Comparison of ENCODE assay signal across 25 mouse cellular contexts in the genomic region with DNA sequence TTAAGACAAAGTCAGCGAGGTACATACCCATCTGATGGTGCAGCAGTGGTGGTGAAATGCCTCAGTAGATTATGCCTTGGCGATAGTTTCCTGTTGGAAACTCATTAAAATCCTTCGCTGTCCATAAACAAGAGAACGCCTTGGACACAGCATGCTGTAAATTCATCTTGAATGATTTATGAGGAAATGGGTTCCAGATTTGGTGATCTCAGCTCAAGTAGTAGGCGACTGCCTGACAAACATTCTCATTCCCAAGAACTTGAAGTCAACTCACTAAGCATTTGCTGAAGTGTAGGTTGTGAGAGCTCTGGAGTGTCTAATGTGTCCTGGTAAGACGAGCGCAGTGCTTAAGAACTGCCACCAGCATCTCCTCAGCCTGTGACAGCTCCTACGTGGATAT.
DNase-seq lines count a peak whose midpoint lies in the region; ATAC-seq and TF ChIP-seq lines count a peak whose summit lies in the region.
"Had no signal": no experiment of that assay in that cellular context is flagged by ENCODE, and none has a peak within 500 bp of the region (broad histone marks: within the 10 kb centered on the region; RNA-seq: fewer than 3 reads in every experiment).

No protein-coding gene starts in this region.

- H3K27me3 ChIP-seq in embryonic facial prominence, embryonic 11.5 days (ENCODE audit: control insufficient read depth, insufficient read depth, low read length), result no peaks in the 10 kb centered on the region
- no peaks in the 10 kb centered on the region for H3K27me3 ChIP-seq in embryonic facial prominence, embryonic 10.5 days (replicated peaks; ENCODE audit: low read depth, poor library complexity, severe bottlenecking)
- H3K27me3 ChIP-seq in heart, adult 2 months (ENCODE audit: control insufficient read depth, insufficient read depth, low read length), result no peaks in the 10 kb centered on the region
- no peaks in the 10 kb centered on the region for H3K27me3 ChIP-seq in embryonic facial prominence, embryonic 15.5 days
- H3K27me3 ChIP-seq in forebrain, embryonic 10.5 days (ENCODE audit: poor library complexity, severe bottlenecking), result no peaks in the 10 kb centered on the region
- H3K27me3 ChIP-seq: embryonic facial prominence, embryonic 13.5 days; forebrain, embryonic 15.5 days; heart, embryonic 15.5 days had no signal

- 71% methylated on average over 8 of the region's 8 CpGs for WGBS in embryonic facial prominence, embryonic 11.5 days
- WGBS in embryonic facial prominence, embryonic 10.5 days, result 78% methylated on average over 8 of the region's 8 CpGs
- 59% methylated on average over 8 of the region's 8 CpGs for WGBS in heart, adult 2 months
- WGBS in embryonic facial prominence, embryonic 15.5 days, result 39% methylated on average over 8 of the region's 8 CpGs
- WGBS in forebrain, embryonic 10.5 days, result 85% methylated on average over 8 of the region's 8 CpGs

- ATAC-seq in embryonic facial prominence, embryonic 11.5 days (replicated peaks; ENCODE audit: insufficient number of reproducible peaks, low FRiP score, low TSS enrichment, low read depth), result no peak
- ATAC-seq in embryonic facial prominence, embryonic 15.5 days (ENCODE audit: insufficient number of reproducible peaks, low FRiP score, low TSS enrichment, low read depth), result no peak
- ATAC-seq: CD4-positive, CD25-positive, alpha-beta regulatory T cell, adult 4 months; forebrain, embryonic 15.5 days; intestine, embryonic 16.5 days had no signal

- no peak overlapping the region for H3K4me3 ChIP-seq in embryonic facial prominence, embryonic 11.5 days (ENCODE audit: low read depth, low read length)
- H3K4me3 ChIP-seq in embryonic facial prominence, embryonic 10.5 days, result no peak overlapping the region
- no peak overlapping the region for H3K4me3 ChIP-seq in heart, adult 2 months
- H3K4me3 ChIP-seq in embryonic facial prominence, embryonic 15.5 days (replicated peaks), result no peak overlapping the region
- H3K4me3 ChIP-seq in forebrain, embryonic 10.5 days, result no peak overlapping the region
- H3K4me3 ChIP-seq: embryonic facial prominence, embryonic 13.5 days; erythroblast, embryonic 14.5 days; forebrain, embryonic 15.5 days; heart, embryonic 10.5 days; heart, embryonic 15.5 days had no signal

- H3K4me2 ChIP-seq in embryonic facial prominence, embryonic 11.5 days (ENCODE audit: low read depth, low read length), result no peak overlapping the region
- no peak overlapping the region for H3K4me2 ChIP-seq in embryonic facial prominence, embryonic 15.5 days (replicated peaks)
- H3K4me2 ChIP-seq: embryonic facial prominence, embryonic 13.5 days; forebrain, embryonic 15.5 days; heart, embryonic 15.5 days; hindbrain, embryonic 14.5 days had no signal

- no peak for TF ChIP-seq EP300 in heart, adult 2 months (IDR thresholded peaks at IDR 0.05; ENCODE audit: insufficient read depth, low read depth, low read length)

- TF ChIP-seq POLR2A in heart, adult 2 months (IDR thresholded peaks at IDR 0.05; ENCODE audit: insufficient read depth, low read depth, low read length), result no peak

- intact Hi-C loops in heart, adult 2 months (cut with DNase I), result no loop called here

- H3K4me1 ChIP-seq in embryonic facial prominence, embryonic 11.5 days (ENCODE audit: control insufficient read depth, insufficient read depth, low read length), result peaks cover 2% of the 10 kb centered on the region
- peaks cover 56% of the 10 kb centered on the region for H3K4me1 ChIP-seq in embryonic facial prominence, embryonic 10.5 days
- peaks cover 26% of the 10 kb centered on the region for H3K4me1 ChIP-seq in heart, adult 2 months (ENCODE audit: control insufficient read depth, insufficient read depth, low read length)
- peaks cover 79% of the 10 kb centered on the region for H3K4me1 ChIP-seq in embryonic facial prominence, embryonic 15.5 days
- peaks cover 58% of the 10 kb centered on the region for H3K4me1 ChIP-seq in forebrain, embryonic 10.5 days

- no peaks in the 10 kb centered on the region for H3K9me3 ChIP-seq in embryonic facial prominence, embryonic 11.5 days (replicated peaks; ENCODE audit: control insufficient read depth, low read length)
- H3K9me3 ChIP-seq in embryonic facial prominence, embryonic 10.5 days, result no peaks in the 10 kb centered on the region
- H3K9me3 ChIP-seq in embryonic facial prominence, embryonic 15.5 days (replicated peaks), result no peaks in the 10 kb centered on the region
- H3K9me3 ChIP-seq in forebrain, embryonic 10.5 days, result no peaks in the 10 kb centered on the region
- H3K9me3 ChIP-seq: embryonic facial prominence, embryonic 13.5 days; forebrain, embryonic 15.5 days; G1E; heart, embryonic 10.5 days; heart, embryonic 15.5 days had no signal

- no peak for TF ChIP-seq CTCF in heart, adult 2 months (IDR thresholded peaks at IDR 0.05)

- no peaks in the 10 kb centered on the region for H3K36me3 ChIP-seq in embryonic facial prominence, embryonic 11.5 days (replicated peaks; ENCODE audit: control insufficient read depth, insufficient read depth, low read depth, low read length)
- H3K36me3 ChIP-seq in embryonic facial prominence, embryonic 10.5 days (replicated peaks), result peaks cover 28% of the 10 kb centered on the region
- no peaks in the 10 kb centered on the region for H3K36me3 ChIP-seq in heart, adult 2 months (ENCODE audit: control insufficient read depth, insufficient read depth, low read length)
- no peaks in the 10 kb centered on the region for H3K36me3 ChIP-seq in embryonic facial prominence, embryonic 15.5 days
- H3K36me3 ChIP-seq in forebrain, embryonic 10.5 days (replicated peaks), result peaks cover 23% of the 10 kb centered on the region
- H3K36me3 ChIP-seq: forebrain, embryonic 15.5 days; heart, embryonic 15.5 days had no signal

- no peaks in the 10 kb centered on the region; the same call in 1 of the 2 replicates for H3K79me2 ChIP-seq in heart, adult 2 months (replicated peaks; ENCODE audit: control insufficient read depth, insufficient read depth, low read length)

- no peak overlapping the region for H3K27ac ChIP-seq in embryonic facial prominence, embryonic 11.5 days (replicated peaks; ENCODE audit: low read depth, low read length)
- H3K27ac ChIP-seq in embryonic facial prominence, embryonic 10.5 days (replicated peaks), result no peak overlapping the region
- H3K27ac ChIP-seq in heart, adult 2 months, result no peak overlapping the region; the same call in 1 of the 2 replicates
- peak overlapping the region; percentile 72 for H3K27ac ChIP-seq in embryonic facial prominence, embryonic 15.5 days (replicated peaks)
- no peak overlapping the region for H3K27ac ChIP-seq in forebrain, embryonic 10.5 days
- H3K27ac ChIP-seq: embryonic facial prominence, embryonic 13.5 days; forebrain, embryonic 15.5 days; heart, embryonic 10.5 days; heart, embryonic 15.5 days; hindbrain, embryonic 14.5 days had no signal

- DNase-seq in embryonic facial prominence, embryonic 11.5 days (ENCODE audit: low spot score), result peak; percentile 56
- no peak for DNase-seq in embryonic facial prominence, embryonic 10.5 days (ENCODE audit: low spot score)
- peak; percentile 38 for DNase-seq in heart, adult 8-10 months (ENCODE audit: low spot score)
- no peak for DNase-seq in heart, adult 2 months
- DNase-seq in NIH3T3 (ENCODE audit: low read depth), result peak; percentile 61
- DNase-seq in urinary bladder, adult 18-20 months (ENCODE audit: low spot score in 2 of 2), result no peak
- DNase-seq in forebrain, embryonic 10.5 days (ENCODE audit: extremely low spot score, low spot score), result no peak
- DNase-seq: adrenal gland, postnatal 14 days; B cell, adult 2 months; cerebellum, adult 2 months; cerebellum, postnatal 10 days; embryo, embryonic 11 days; gastrocnemius, postnatal 10 days; heart, postnatal 14 days; kidney, adult 2 months had no signal

- H3K9ac ChIP-seq in embryonic facial prominence, embryonic 11.5 days (replicated peaks; ENCODE audit: low read length), result no peak overlapping the region
- no peak overlapping the region for H3K9ac ChIP-seq in heart, adult 2 months (ENCODE audit: low read depth, low read length)
- no peak overlapping the region for H3K9ac ChIP-seq in embryonic facial prominence, embryonic 15.5 days
- H3K9ac ChIP-seq: embryonic facial prominence, embryonic 13.5 days; forebrain, embryonic 15.5 days; heart, embryonic 15.5 days; hindbrain, embryonic 14.5 days had no signal

Comparison
In these comparisons a context has a peak if more than half of its experiments do, and no peak if none do; other contexts are left out.
1. DNase-seq: peak in embryonic facial prominence, embryonic 11.5 days (single experiment), heart, adult 8-10 months (single experiment) and NIH3T3 (single experiment); none in embryonic facial prominence, embryonic 10.5 days (single experiment), heart, adult 2 months (0 of 2), urinary bladder, adult 18-20 months (0 of 2) and forebrain, embryonic 10.5 days (single experiment).